Mouse (Mus musculus) urinary bladder, postnatal 10 days (tissue): Measurements from ENCODE around the gene Usp5.

Source experiments
- DNase-seq: peaks from one replicate; pipeline ENCODE4 v3.0.0; 2022; ENCODE audit warnings: low spot score

Usp5 gene

DNA sequence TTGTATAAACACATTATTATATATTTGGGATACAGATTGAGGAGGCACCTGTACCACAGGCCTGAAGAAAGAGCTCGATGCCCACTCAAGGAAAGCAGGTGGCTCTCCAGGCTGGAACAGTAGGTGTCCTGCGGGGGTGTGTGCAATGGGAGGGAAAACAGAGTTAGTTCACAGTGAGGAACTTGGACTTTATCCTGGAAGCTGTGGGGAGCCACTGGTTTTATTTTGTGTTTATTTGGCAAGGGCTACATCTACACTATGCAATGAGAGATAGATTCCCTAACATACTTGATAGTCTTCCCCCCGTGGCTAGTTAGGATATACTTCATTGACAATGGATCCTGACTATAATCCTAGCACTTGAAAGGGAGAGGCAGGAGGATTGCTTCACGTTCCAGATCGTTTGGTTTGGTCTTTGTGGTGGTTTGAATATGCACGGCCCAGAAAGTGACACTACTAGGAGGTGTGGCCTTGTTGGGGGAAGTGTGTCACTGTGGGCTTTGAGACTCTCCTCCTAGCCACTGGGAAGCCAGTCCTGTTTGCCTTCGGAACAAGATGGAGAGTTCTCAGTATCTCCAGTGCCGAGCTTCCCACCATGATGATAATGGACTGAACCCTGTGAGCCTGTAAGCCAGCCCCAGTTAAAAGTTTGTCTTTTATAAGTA lies 42.4 kb downstream of the Usp5 start:
- DNase-seq, result no peak

DNA sequence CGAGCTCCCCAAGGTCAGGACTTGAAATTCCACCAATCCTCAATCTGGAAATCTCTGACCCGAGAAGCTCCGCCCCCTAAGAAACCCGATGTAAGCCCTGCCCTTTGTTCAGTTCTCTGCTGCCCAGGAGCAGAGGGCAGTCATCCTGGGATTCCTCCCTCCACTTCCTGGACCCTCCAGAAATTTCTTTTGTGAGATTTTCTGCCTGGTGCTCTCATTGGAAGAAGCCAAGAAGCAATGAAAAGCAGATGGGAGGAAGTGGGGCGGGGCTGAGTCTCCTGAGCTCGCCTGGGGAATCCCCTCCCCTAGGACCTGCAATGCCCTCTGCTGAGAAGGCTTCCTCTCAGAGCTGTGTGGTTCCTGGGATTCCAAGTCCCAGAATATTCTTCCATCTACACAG lies 46.8 kb downstream of the Usp5 start:
- no peak for DNase-seq

DNA sequence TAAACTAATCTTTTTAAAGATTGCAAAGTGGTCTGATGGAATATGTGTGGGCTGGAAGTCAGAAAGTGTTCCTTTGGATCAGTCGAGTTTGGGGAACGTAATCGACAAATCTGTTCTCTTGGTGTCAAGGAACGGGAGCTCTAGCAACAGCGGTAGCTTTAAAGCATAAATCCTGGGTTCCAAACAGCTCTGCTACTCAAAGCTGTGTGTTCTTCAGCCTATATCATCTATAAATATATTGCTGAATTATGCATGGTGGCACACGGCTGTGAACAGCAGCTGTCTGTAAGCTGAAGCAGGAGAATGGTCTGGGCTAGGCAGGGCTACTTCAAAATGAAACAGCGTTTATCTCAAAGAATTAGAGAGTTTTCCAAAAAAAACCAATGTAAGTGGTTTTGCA lies 48.4 kb downstream of the Usp5 start:
- DNase-seq, result no peak

GRCm38 (mm10) chr6:124779984-124780416 lies 49.3 kb downstream of the Usp5 start:
- no peak for DNase-seq

- no peak for DNase-seq
Observed at GRCm38 (mm10) chr6:124779222-124779983, 49.9 kb downstream of the Usp5 start, which contains the start of gene Lrrc23. TSS of gene Lrrc23 (minus strand) at chr6:124779727.

DNA sequence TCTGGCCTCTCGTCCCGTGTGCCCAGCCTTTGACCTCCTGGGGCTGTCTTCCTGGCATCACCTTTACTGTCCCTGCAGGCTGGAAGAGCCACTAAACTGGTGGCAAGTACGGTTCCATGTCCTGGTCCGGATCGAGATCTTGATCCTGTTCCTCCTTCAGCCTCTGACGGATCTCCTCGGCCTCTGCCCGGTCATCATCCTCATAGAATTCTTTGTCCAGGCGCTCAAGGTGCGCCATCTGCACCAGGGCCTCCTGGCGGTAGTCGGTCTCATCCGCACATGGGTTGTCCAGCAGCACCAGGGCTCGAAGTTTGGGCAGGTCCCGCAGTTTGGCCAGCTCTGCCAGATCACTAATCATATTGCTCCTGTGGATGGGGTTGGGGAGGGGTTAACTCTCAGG lies 58.8 kb downstream of the Usp5 start:
- DNase-seq, result no peak

- no peak for DNase-seq
Observed at GRCm38 (mm10) chr6:124770013-124770412, 59.3 kb downstream of the Usp5 start.

DNA sequence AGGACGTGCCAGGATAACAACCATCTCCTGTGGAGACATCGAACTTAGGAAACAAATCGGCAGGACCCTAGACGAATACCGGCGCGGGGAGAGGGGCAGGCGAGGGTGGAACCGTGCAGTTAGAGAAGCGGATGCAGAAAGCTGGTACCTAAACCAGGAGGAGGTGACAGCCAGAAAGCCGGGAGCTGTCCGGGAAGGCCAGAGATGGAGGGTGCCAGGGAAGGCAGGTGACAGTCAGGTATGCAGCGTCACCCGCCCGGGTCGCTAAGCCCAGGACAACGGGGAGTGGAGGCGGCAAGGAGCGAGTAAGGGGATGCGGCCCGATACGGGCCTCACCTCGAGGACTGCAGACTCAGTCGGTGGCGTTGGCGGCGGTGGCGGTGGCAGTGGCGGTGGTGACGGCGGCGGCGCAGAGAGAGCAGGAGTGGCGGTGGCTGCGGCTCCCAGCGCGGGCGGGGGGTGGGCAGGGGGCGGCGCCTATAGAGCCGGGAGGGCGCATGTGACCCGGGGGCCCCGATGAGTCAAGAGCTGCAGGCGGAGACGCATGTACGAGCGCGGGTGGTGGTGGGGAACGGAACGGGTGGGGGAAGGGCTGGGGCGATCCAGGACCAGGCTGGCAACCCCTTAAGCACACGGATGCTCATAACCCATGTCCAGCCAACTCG lies 60.1 kb downstream of the Usp5 start, which contains the start of gene Eno2:
Gene Eno2, minus strand, starts transcription at position 573 of the 665 bp plus-strand sequence.
- no peak for DNase-seq

DNA sequence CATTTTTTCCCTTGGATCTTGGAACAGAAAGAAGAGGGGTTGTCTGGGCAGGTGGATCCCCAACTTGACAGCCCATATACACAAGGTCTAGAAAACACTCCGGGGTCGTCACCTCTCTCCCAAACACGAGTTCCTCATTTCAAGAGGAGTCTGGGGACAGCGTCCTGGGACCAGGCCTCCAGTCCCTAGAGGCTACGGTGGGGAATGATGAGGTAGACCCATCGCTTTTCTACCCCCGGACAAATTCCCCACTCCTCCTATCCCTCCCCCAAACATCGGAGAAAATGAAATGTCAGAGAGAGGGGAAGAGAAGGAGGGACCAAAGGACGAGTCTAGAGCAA lies 60.6 kb downstream of the Usp5 start:
- DNase-seq, result no peak

GRCm38 (mm10) chr6:124767920-124768703 lies 61.2 kb downstream of the Usp5 start:
- no peak for DNase-seq

DNA sequence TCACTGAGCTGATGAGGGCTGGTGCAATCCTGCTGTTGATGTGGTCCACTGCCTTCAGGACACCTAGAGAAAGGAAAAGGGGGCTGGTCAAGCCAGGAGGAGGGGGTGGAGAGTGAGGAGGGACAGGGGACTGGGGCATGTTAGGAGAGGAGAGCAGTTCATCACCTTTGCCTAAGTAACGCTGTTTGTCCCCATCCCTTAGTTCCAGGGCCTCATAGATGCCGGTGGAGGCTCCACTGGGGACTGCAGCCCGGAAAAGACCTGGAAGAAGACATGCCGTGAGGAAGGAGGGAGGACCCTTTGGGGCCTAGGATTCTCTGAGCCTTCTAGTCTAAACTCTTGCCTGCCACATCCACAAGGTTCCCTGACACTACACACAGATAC lies 61.8 kb downstream of the Usp5 start:
- no peak for DNase-seq

GRCm38 (mm10) chr6:124765951-124766350 lies 63.3 kb downstream of the Usp5 start:
- DNase-seq, result no peak
